Mouse (Mus musculus) MEL (cell line): ENCODE measurements around the gene C8b. TPM values are rescaled to one million over a fixed set of nuclear protein-coding genes. Genes with fewer than 3 reads are reported as not detected.

Experiments used
- DNase-seq: peaks from one replicate; pipeline ENCODE4 v3.0.0; 2011; ENCODE audit warnings: low read depth, low spot score
- H3K27ac ChIP-seq: 2 replicates; pipeline ENCODE4 v1.5.1; 2012; ENCODE audit warnings: low read depth, mild to moderate bottlenecking, control low read depth, low read length, moderate library complexity; ENCODE audit not compliant: control insufficient read depth
- H3K27me3 ChIP-seq, 2 experiments: fragments of 150-350 bp in 1 of 2; sonication (generic) in 1 of 2; 2 replicates each; pipeline ENCODE4 v1.6.1; 2012; ENCODE audit warnings: low read length in 2 of 2, mild to moderate bottlenecking in 2 of 2, improper control_type of control experiment in 1 of 2, moderate library complexity in 1 of 2; ENCODE audit not compliant: insufficient read depth in 2 of 2, control insufficient read depth in 1 of 2
- H3K36me3 ChIP-seq, 2 experiments: 2 replicates each; pipeline ENCODE4 v1.6.1; 2012 to 2014; ENCODE audit warnings: low read length in 2 of 2, improper control_type of control experiment in 1 of 2, inconsistent platforms in 1 of 2, mild to moderate bottlenecking in 1 of 2; ENCODE audit not compliant: insufficient read depth in 2 of 2, control insufficient read depth in 1 of 2
- H3K4me1 ChIP-seq, 2 experiments: fragments of 150-350 bp in 1 of 2; sonication (generic) in 1 of 2; 2 replicates each; pipeline ENCODE4 v1.6.1; 2012; ENCODE audit warnings: low read length in 2 of 2, improper control_type of control experiment in 1 of 2, mild to moderate bottlenecking in 1 of 2; ENCODE audit not compliant: insufficient read depth in 2 of 2, control insufficient read depth in 1 of 2
- H3K4me3 ChIP-seq, 2 experiments: fragments of 150-350 bp in 1 of 2; sonication (generic) in 1 of 2; 2 replicates each; pipeline ENCODE4 v1.5.1; 2012; ENCODE audit warnings: low read depth in 2 of 2, low read length in 2 of 2, mild to moderate bottlenecking in 2 of 2, moderate library complexity in 2 of 2, control low read depth in 1 of 2, improper control_type of control experiment in 1 of 2; ENCODE audit not compliant: control insufficient read depth in 1 of 2, insufficient read depth in 1 of 2
- H3K79me2 ChIP-seq: 2 replicates; pipeline ENCODE4 v1.6.1; 2012; ENCODE audit warnings: mild to moderate bottlenecking, low read length, moderate library complexity; ENCODE audit not compliant: control insufficient read depth, poor library complexity, insufficient read depth
- H3K9ac ChIP-seq: 2 replicates; pipeline ENCODE4 v1.6.1; 2012; ENCODE audit warnings: low read depth, mild to moderate bottlenecking, control low read depth, low read length, moderate library complexity; ENCODE audit not compliant: control insufficient read depth, poor library complexity, severe bottlenecking
- H3K9me3 ChIP-seq: fragments of 150-350 bp; sonication (generic); replicated peaks from 2 replicates; pipeline ENCODE4 v1.6.1; 2012; ENCODE audit warnings: mild to moderate bottlenecking, low read length, improper control_type of control experiment, moderate library complexity; ENCODE audit not compliant: insufficient read depth
- E2F4 ChIP-seq: IDR thresholded peaks from 2 replicates; pipeline ENCODE4 v1.6.1; 2011; ENCODE audit warnings: low read depth, low read length, improper control_type of control experiment, borderline replicate concordance
- ELF1 ChIP-seq: IDR thresholded peaks from 2 replicates; pipeline ENCODE4 v1.6.1; 2014; ENCODE audit warnings: low read depth, mild to moderate bottlenecking, inconsistent platforms, low read length, improper control_type of control experiment, moderate library complexity
- GABPA ChIP-seq: IDR thresholded peaks from 2 replicates; pipeline ENCODE4 v1.6.1; 2012; ENCODE audit warnings: low read depth, mild to moderate bottlenecking, inconsistent platforms, low read length, improper control_type of control experiment, moderate library complexity
- HCFC1 ChIP-seq: IDR thresholded peaks from 2 replicates; pipeline ENCODE4 v1.6.1; 2012; ENCODE audit warnings: low read depth, mild to moderate bottlenecking, inconsistent platforms, low read length, improper control_type of control experiment, moderate library complexity
- KAT2A ChIP-seq: conservative IDR thresholded peaks from 2 replicates; pipeline ENCODE4 v1.6.1; 2012; ENCODE audit warnings: low read depth, low read length, improper control_type of control experiment, inconsistent platforms
- MYB ChIP-seq: IDR thresholded peaks from 2 replicates; pipeline ENCODE4 v1.6.1; 2011; ENCODE audit warnings: mild to moderate bottlenecking, low read depth, low read length, improper control_type of control experiment
- MYC ChIP-seq: IDR thresholded peaks from 2 replicates; pipeline ENCODE4 v1.6.1; 2011; ENCODE audit warnings: low read depth, mild to moderate bottlenecking, low read length, improper control_type of control experiment, moderate library complexity
- NELFE ChIP-seq: IDR thresholded peaks from 2 replicates; pipeline ENCODE4 v1.6.1; 2011; ENCODE audit warnings: low read depth, low read length, improper control_type of control experiment
- NRF1 ChIP-seq: IDR thresholded peaks from 2 replicates; pipeline ENCODE4 v1.6.1; 2014; ENCODE audit warnings: low read depth, mild to moderate bottlenecking, inconsistent platforms, low read length, improper control_type of control experiment, moderate library complexity; ENCODE audit not compliant: poor library complexity, insufficient read depth, severe bottlenecking
- POLR2AphosphoS2 ChIP-seq: IDR thresholded peaks from 2 replicates; pipeline ENCODE4 v1.6.1; 2011; ENCODE audit warnings: low read length, improper control_type of control experiment
- POLR2AphosphoS5 ChIP-seq: IDR thresholded peaks from 2 replicates; pipeline ENCODE4 v1.6.1; 2012; ENCODE audit warnings: low read depth, borderline replicate concordance, mild to moderate bottlenecking, inconsistent platforms, low read length, moderate library complexity, mixed read lengths
- RAD21 ChIP-seq: IDR thresholded peaks from 2 replicates; pipeline ENCODE4 v1.6.1; 2011; ENCODE audit warnings: mild to moderate bottlenecking, low read depth, low read length, improper control_type of control experiment
- RCOR1 ChIP-seq: IDR thresholded peaks from 2 replicates; pipeline ENCODE4 v1.6.1; 2012; ENCODE audit warnings: low read depth, mild to moderate bottlenecking, inconsistent platforms, low read length, improper control_type of control experiment
- SIN3A ChIP-seq: IDR thresholded peaks from 2 replicates; pipeline ENCODE4 v1.6.1; 2012; ENCODE audit warnings: low read length, improper control_type of control experiment, inconsistent platforms
- SMC3 ChIP-seq: IDR thresholded peaks from 2 replicates; pipeline ENCODE4 v1.6.1; 2011; ENCODE audit warnings: low read depth, low read length, improper control_type of control experiment
- TCF12 ChIP-seq: IDR thresholded peaks from 2 replicates; pipeline ENCODE4 v1.6.1; 2014; ENCODE audit warnings: low read depth, mild to moderate bottlenecking, inconsistent platforms, low read length, improper control_type of control experiment, moderate library complexity
- USF2 ChIP-seq, 2 experiments: IDR thresholded peaks; 2 replicates each; pipeline ENCODE4 v1.6.1; 2011 to 2012; ENCODE audit warnings: improper control_type of control experiment in 2 of 2, low read length in 2 of 2, borderline replicate concordance in 1 of 2, inconsistent platforms in 1 of 2, low read depth in 1 of 2, mild to moderate bottlenecking in 1 of 2; ENCODE audit not compliant: insufficient read depth in 1 of 2
- polyA plus RNA-seq, 2 experiments: library from polyadenylated mRNA; stranded (reverse) in 1 of 2; unstranded in 1 of 2; fragments of >175 nt in 1 of 2; fragments of >200 nt in 1 of 2; gene quantifications; 2 replicates each; pipeline versions ENCODE4 v1.2.1 to v1.2.4; 2012; ENCODE audit warnings: low replicate concordance in 2 of 2, low read depth in 1 of 2; ENCODE audit not compliant: insufficient read length in 2 of 2, insufficient read depth in 1 of 2, missing spikeins in 1 of 2
- total RNA-seq: library from RNA; depleted of rRNA; stranded (reverse); fragments of 300-350 nt; gene quantifications from 2 replicates; pipeline ENCODE4 v1.2.3, GENCODE M21; 2012

Gene C8b
- total and polyA plus RNA-seq, 3 experiments = not detected

DNA sequence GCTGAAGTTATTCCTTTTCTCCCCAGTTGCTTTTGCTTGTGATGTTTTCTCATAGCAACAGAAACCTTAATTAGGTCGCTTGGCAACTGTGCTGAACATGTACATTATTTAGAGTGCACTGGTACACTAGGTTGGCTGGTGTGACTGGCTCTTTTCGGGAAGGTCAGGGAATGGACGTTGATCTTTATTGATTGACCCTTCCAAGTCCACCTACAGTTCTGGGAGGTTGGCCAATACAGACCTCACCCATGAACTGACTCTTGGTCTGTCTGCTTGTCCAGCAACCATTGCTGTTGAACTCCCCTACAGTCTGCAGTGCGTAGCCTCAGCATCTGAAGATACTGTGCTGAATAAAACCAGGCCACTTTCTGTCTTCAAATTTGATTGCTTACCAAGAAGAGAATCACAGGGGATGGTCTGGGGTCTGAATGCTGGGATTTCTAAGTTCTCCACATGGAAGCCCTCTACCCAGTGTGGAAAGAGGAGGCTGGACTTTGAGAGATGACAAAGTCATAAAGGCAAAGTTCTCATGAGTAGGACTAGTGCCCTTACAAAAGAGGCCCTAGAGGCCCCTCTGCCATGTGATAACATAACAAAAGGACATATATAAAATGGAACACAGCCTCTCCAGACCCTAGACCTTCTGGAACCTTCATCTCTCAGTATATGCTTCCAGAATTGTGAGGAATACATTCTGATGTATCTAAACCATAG lies 50.6 kb downstream of the C8b start:
- Histone ChIP-seq H3K9me3 (no peaks in the 10 kb centered on the region), H3K27ac (no peak overlapping the region), H3K36me3 (no peaks in the 10 kb centered on the region), H3K4me3 (no peak overlapping the region), H3K4me1 (no peaks in the 10 kb centered on the region), H3K79me2 (no peaks in the 10 kb centered on the region), H3K27me3 (no peaks in the 10 kb centered on the region), H3K9ac (no peak overlapping the region)
- TF ChIP-seq E2F4 (no peak), NRF1 (no peak), SIN3A (no peak), MYC (no peak), TCF12 (no peak), SMC3 (no peak), HCFC1 (no peak), MYB (no peak), RAD21 (no peak)
- no peak for DNase-seq

DNA sequence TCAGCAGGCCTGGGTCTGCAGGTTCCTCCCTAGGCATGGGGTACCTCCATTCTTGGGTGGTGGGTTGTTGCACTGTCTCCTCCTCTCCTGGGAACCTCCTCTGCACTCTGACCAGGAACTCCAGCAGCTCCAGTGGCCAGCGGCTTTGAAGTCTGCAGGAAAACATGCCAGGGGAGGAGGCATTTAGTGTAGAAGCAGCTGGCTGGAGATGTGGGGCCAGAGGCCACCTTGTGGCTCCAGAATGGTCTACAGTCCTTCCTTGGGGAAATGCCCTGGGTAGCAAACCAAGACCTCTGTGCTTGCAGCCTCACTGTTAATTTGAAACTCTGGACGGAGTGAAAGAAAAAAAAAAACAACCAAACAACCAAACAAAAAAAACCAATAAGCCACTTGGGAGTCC lies 51.4 kb downstream of the C8b start:
- H3K36me3 ChIP-seq = no peaks in the 10 kb centered on the region
- no peak overlapping the region for H3K9ac ChIP-seq
- no peak overlapping the region for H3K4me3 ChIP-seq
- no peak for DNase-seq
- TF ChIP-seq GABPA (no peak), NRF1 (no peak), ELF1 (no peak), POLR2AphosphoS5 (no peak), NELFE (no peak), RCOR1 (no peak), USF2 (IDR thresholded peaks at IDR 0.05; ENCODE audit: borderline replicate concordance in 1 of 2, insufficient read depth in 1 of 2, low read depth in 1 of 2, low read length in 2 of 2) (no peak), KAT2A (no peak), RAD21 (no peak), POLR2AphosphoS2 (no peak)
- H3K4me1 ChIP-seq = no peaks in the 10 kb centered on the region
- H3K79me2 ChIP-seq = no peaks in the 10 kb centered on the region
- H3K27ac ChIP-seq = no peak overlapping the region
- H3K9me3 ChIP-seq = no peaks in the 10 kb centered on the region
- H3K27me3 ChIP-seq = no peaks in the 10 kb centered on the region
